25 mouse cellular contexts compared by ENCODE assay signal in genomic region chr5:35762850-35763249, GRCm38 (mm10). TPM values are rescaled to one million over a fixed set of nuclear protein-coding genes. Genes with fewer than 3 reads are reported as not detected.
A peak's percentile ranks its signal among the peaks of the same experiment; 100 is the strongest.
DNase-seq lines count a peak whose midpoint lies in the region; ATAC-seq and TF ChIP-seq lines count a peak whose summit lies in the region.
"Had no signal": no experiment of that assay in that cellular context is flagged by ENCODE, and none has a peak within 500 bp of the region (broad histone marks: within the 10 kb centered on the region; RNA-seq: fewer than 3 reads in every experiment).

No protein-coding gene starts in this region.

- H3K4me2 ChIP-seq in heart, embryonic 12.5 days: no peak overlapping the region
- H3K4me2 ChIP-seq in hindbrain, postnatal 0 days (ENCODE audit: low read depth, low read length): no peak overlapping the region
- no peak overlapping the region for H3K4me2 ChIP-seq in hindbrain, embryonic 16.5 days (ENCODE audit: low read length)
- peak overlapping the region; percentile 39 for H3K4me2 ChIP-seq in myocyte (ENCODE audit: low read depth)
- H3K4me2 ChIP-seq: hindbrain, embryonic 13.5 days; kidney, embryonic 15.5 days; lung, embryonic 15.5 days; midbrain, embryonic 15.5 days had no signal

- intact Hi-C loops in gastrocnemius, postnatal 14 days (cut with DNase I; ENCODE audit: low total_unique reads): no loop called here

- no peak overlapping the region for H3K4me3 ChIP-seq in heart, embryonic 12.5 days
- no peak overlapping the region for H3K4me3 ChIP-seq in hindbrain, postnatal 0 days (ENCODE audit: low read length)
- no peak overlapping the region for H3K4me3 ChIP-seq in hindbrain, embryonic 16.5 days (ENCODE audit: low read length)
- no peak overlapping the region for H3K4me3 ChIP-seq in myocyte
- H3K4me3 ChIP-seq: erythroblast, embryonic 14.5 days; hindbrain, embryonic 13.5 days; kidney, embryonic 15.5 days; lung, embryonic 15.5 days; midbrain, embryonic 10.5 days; midbrain, embryonic 15.5 days had no signal

- 0 out of 2 replicates have a peak overlapping the region, but pooled peaks have one; percentile 15 for H3K9ac ChIP-seq in heart, embryonic 12.5 days
- H3K9ac ChIP-seq in hindbrain, postnatal 0 days (replicated peaks; ENCODE audit: low read length): 0 out of 2 replicates have a peak overlapping the region, but pooled peaks have one; percentile 17
- H3K9ac ChIP-seq in hindbrain, embryonic 16.5 days (ENCODE audit: low read depth, low read length): no peak overlapping the region
- H3K9ac ChIP-seq: hindbrain, embryonic 13.5 days; kidney, embryonic 15.5 days; lung, embryonic 15.5 days; midbrain, embryonic 15.5 days had no signal

- H3K36me3 ChIP-seq in heart, embryonic 12.5 days: no peaks in the 10 kb centered on the region
- no peaks in the 10 kb centered on the region for H3K36me3 ChIP-seq in hindbrain, postnatal 0 days (ENCODE audit: insufficient read depth, low read length)
- no peaks in the 10 kb centered on the region for H3K36me3 ChIP-seq in hindbrain, embryonic 16.5 days (ENCODE audit: control insufficient read depth, insufficient read depth, low read length)
- H3K36me3 ChIP-seq in myocyte (ENCODE audit: control insufficient read depth, insufficient read depth): no peaks in the 10 kb centered on the region
- H3K36me3 ChIP-seq: hindbrain, embryonic 13.5 days; kidney, embryonic 15.5 days; lung, embryonic 15.5 days; midbrain, embryonic 10.5 days; midbrain, embryonic 15.5 days had no signal

- no peak for TF ChIP-seq CTCF in hindbrain, postnatal 0 days (IDR thresholded peaks at IDR 0.05; ENCODE audit: low read depth)

- peaks cover 39% of the 10 kb centered on the region for H3K4me1 ChIP-seq in heart, embryonic 12.5 days (replicated peaks)
- peaks cover 12% of the 10 kb centered on the region for H3K4me1 ChIP-seq in hindbrain, postnatal 0 days (ENCODE audit: insufficient read depth, low read length)
- peaks cover 2% of the 10 kb centered on the region; the same call in 1 of the 2 replicates for H3K4me1 ChIP-seq in hindbrain, embryonic 16.5 days (ENCODE audit: control insufficient read depth, insufficient read depth, low read depth, low read length)

- ATAC-seq in heart, embryonic 12.5 days (ENCODE audit: insufficient number of reproducible peaks, low FRiP score): no peak
- no peak for ATAC-seq in hindbrain, postnatal 0 days
- ATAC-seq in hindbrain, embryonic 16.5 days: no peak
- ATAC-seq: forebrain, embryonic 16.5 days; inflammation-experienced regulatory T-cells, adult 6 months; midbrain, embryonic 15.5 days had no signal

- no peak for DNase-seq in heart, postnatal 4 days
- no peak for DNase-seq in hindbrain, postnatal 0 days (ENCODE audit: low spot score)
- peak; percentile 22 for DNase-seq in gastrocnemius, postnatal 14 days
- DNase-seq in cerebellum, adult 11-12 months: no peak
- DNase-seq: B cell, adult 2 months; cerebellum, adult 2 months; kidney, adult 11 months; liver; right cerebral cortex, postnatal 25 days; spleen, adult 18-20 months; thymus, adult 18-20 months; thymus, postnatal 25 days had no signal

- TF ChIP-seq POLR2A in myocyte (IDR thresholded peaks at IDR 0.05; ENCODE audit: insufficient read length, low read depth): no peak

- no peak overlapping the region for H3ac ChIP-seq in myocyte (ENCODE audit: control insufficient read depth, insufficient read length)

- H3K79me2 ChIP-seq in myocyte (ENCODE audit: control insufficient read depth, insufficient read depth): no peaks in the 10 kb centered on the region

- peaks cover 57% of the 10 kb centered on the region for H3K27me3 ChIP-seq in heart, embryonic 12.5 days (replicated peaks)
- no peaks in the 10 kb centered on the region for H3K27me3 ChIP-seq in hindbrain, postnatal 0 days (ENCODE audit: insufficient read depth, low read length)
- H3K27me3 ChIP-seq in hindbrain, embryonic 16.5 days (replicated peaks; ENCODE audit: control insufficient read depth, insufficient read depth, low read length): peaks cover 13% of the 10 kb centered on the region
- peaks cover 49% of the 10 kb centered on the region for H3K27me3 ChIP-seq in myocyte (ENCODE audit: control insufficient read depth, insufficient read depth, insufficient read length)

- 75% methylated on average over 10 of the region's 10 CpGs for WGBS in heart, embryonic 12.5 days
- WGBS in hindbrain, postnatal 0 days: 67% methylated on average over 10 of the region's 10 CpGs
- WGBS in hindbrain, embryonic 16.5 days: 70% methylated on average over 10 of the region's 10 CpGs

- H3K27ac ChIP-seq in heart, embryonic 12.5 days (ENCODE audit: poor library complexity, severe bottlenecking): no peak overlapping the region
- H3K27ac ChIP-seq in hindbrain, postnatal 0 days: no peak overlapping the region
- no peak overlapping the region for H3K27ac ChIP-seq in hindbrain, embryonic 16.5 days (ENCODE audit: low read depth, low read length)
- H3K27ac ChIP-seq: hindbrain, embryonic 13.5 days; kidney, embryonic 15.5 days; lung, embryonic 15.5 days; midbrain, embryonic 10.5 days; midbrain, embryonic 15.5 days had no signal

- no peaks in the 10 kb centered on the region for H3K9me3 ChIP-seq in heart, embryonic 12.5 days (replicated peaks)
- H3K9me3 ChIP-seq in hindbrain, postnatal 0 days (ENCODE audit: low read length): no peaks in the 10 kb centered on the region
- no peaks in the 10 kb centered on the region for H3K9me3 ChIP-seq in hindbrain, embryonic 16.5 days (ENCODE audit: control insufficient read depth, low read length)
- H3K9me3 ChIP-seq: hindbrain, embryonic 13.5 days; kidney, embryonic 15.5 days; lung, embryonic 15.5 days; midbrain, embryonic 10.5 days; midbrain, embryonic 15.5 days had no signal

TF ChIP-seq in myocyte, 11 proteins besides CTCF, POLR2A, EP300 and RAD21:
- TF ChIP-seq TCF12 (IDR thresholded peaks at IDR 0.05; ENCODE audit: insufficient read depth, poor library complexity, severe bottlenecking) (no peak), POLR2AphosphoS2 (IDR thresholded peaks at IDR 0.05; ENCODE audit: insufficient read length, low read depth) (no peak), USF1 (IDR thresholded peaks at IDR 0.05; ENCODE audit: low read depth) (no peak), E2F4 (IDR thresholded peaks at IDR 0.05; ENCODE audit: insufficient read depth) (no peak), REST (IDR thresholded peaks at IDR 0.05; ENCODE audit: insufficient read depth, insufficient read length) (no peak), MAX (IDR thresholded peaks at IDR 0.05; ENCODE audit: low read depth) (no peak), MYOG (IDR thresholded peaks at IDR 0.05; ENCODE audit: control insufficient read depth in 1 of 3, insufficient read depth in 1 of 3, insufficient read length in 2 of 3, low read depth in 2 of 3) (no peak), TCF3 (IDR thresholded peaks at IDR 0.05; ENCODE audit: insufficient read length, low read depth) (no peak), SRF (IDR thresholded peaks at IDR 0.05; ENCODE audit: control insufficient read depth, insufficient read length, low read depth) (no peak)

RNA-seq across cellular contexts. Expression of gene Ablim2, which starts 5.2 kb away (rescaled TPM):
- 3.8 and 3.9 TPM in 2 replicates for polyA plus RNA-seq in heart, embryonic 12.5 days (2016; fragmentation: Nextera tagmentation; extraction: Ambion mirVana)
- total RNA-seq in heart, postnatal 4 days (2021): 10 to 100 TPM; 10.8 to 11.7 TPM
- 35.7 and 44.6 TPM in 2 replicates for total RNA-seq in hindbrain, postnatal 0 days (2014; rRNA removed)
- polyA plus RNA-seq in hindbrain, postnatal 0 days (2015; fragmentation: Nextera tagmentation; extraction: Ambion mirVana): 26.3 and 30.0 TPM in 2 replicates
- polyA plus RNA-seq in hindbrain, embryonic 16.5 days (2015; fragmentation: Nextera tagmentation; extraction: Ambion mirVana): 39.3 and 40.2 TPM in 2 replicates
- total RNA-seq in gastrocnemius, postnatal 14 days (2021): 10 to 100 TPM; 36.0 to 41.7 TPM
- 11.9 TPM for polyA plus RNA-seq in myocyte (2012; fragmentation: generic; extraction: Trizol)
- total RNA-seq: megakaryocyte progenitor cell, adult 5-6 weeks; neutrophil, adult 5-6 weeks had no signal
- polyA plus RNA-seq: erythroblast, embryonic 14.5 days had no signal

RNA-seq across cellular contexts. Expression of gene Sh3tc1, which starts 23.1 kb away (rescaled TPM):
- polyA plus RNA-seq in heart, embryonic 12.5 days (2016; fragmentation: Nextera tagmentation; extraction: Ambion mirVana): 10.0 and 10.4 TPM in 2 replicates
- 10 to 100 TPM; 12.9 to 16.2 TPM for total RNA-seq in heart, postnatal 4 days (2021)
- total RNA-seq in hindbrain, postnatal 0 days (2014; rRNA removed): 2.8 and 4.1 TPM in 2 replicates
- polyA plus RNA-seq in hindbrain, postnatal 0 days (2015; fragmentation: Nextera tagmentation; extraction: Ambion mirVana): 1.8 and 2.0 TPM in 2 replicates
- 2.6 and 2.7 TPM in 2 replicates for polyA plus RNA-seq in hindbrain, embryonic 16.5 days (2015; fragmentation: Nextera tagmentation; extraction: Ambion mirVana)
- total RNA-seq in gastrocnemius, postnatal 14 days (2021): 1 to 10 TPM; 3.9 to 4.4 TPM
- 0.26 TPM for polyA plus RNA-seq in myocyte (2012; fragmentation: generic; extraction: Trizol)
